Mouse (Mus musculus) NIH3T3 (cell line): ENCODE measurements at regions not wholly inside any gene's neighbourhood (a gene's known extent, or its start where the extent isn't known, plus 50 kb on each side); places are given as distances from the start of the nearest gene placed in this dataset.
A peak's percentile ranks its signal among the peaks of the same experiment; 100 is the strongest.

Source experiments
- DNase-seq: peaks from one replicate; pipeline ENCODE4 v3.0.0-alpha.2; 2012; ENCODE audit warnings: low read depth

DNA sequence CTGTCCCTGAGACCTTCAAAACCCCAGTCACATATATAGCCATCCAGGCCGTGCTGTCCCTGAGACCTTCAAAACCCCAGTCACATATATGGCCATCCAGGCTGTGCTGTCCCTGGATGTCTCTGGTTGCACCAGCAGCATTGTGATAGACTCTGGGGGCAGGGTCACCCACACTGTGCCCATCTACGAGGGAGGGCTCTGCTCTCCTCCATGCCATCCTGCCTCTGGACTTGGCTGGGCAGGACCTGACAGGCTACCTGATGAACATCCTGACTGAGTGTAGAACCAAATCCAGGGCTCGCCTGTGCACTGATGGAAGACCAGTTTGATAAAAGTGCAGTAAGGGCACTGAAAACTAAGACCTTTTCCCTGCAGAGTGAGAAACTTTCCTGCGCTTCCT, 63.1 kb upstream of the S1pr3 start:
- no peak for DNase-seq

DNA sequence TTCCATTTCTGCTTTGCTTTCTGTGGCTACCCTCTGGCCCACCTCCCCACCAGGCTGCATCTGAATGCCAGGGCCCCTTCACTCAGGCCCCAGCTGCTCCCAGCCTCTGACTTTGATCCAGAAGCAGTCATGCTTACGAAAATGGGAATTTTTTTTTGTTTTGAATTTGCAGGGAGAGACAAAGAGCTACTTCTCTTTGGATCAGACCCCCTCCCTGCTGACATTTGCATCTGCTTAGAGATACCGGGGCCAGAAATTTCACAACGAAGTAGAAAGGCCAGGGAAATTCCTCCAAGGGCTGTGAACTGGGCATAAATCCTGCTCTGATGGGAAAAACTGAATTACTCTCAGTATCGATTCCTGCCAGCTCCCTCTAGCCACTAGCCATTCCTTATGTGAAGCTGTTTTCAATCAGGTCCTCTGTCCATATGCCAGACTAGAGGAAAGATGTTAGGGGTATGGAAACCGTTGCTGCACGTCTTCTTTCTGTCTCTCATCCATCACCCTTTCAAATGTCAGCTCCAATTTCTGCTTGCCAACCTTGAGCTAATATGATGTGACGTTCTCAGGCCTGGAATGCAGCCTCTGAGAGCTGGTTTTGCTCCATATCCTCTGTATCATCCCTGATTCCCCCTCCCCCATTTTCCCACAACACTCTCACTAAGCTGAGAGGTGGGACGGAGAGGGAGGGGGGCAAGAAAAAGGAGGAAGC, 62.4 kb upstream of the S1pr3 start:
- peak; percentile 92 for DNase-seq

DNA sequence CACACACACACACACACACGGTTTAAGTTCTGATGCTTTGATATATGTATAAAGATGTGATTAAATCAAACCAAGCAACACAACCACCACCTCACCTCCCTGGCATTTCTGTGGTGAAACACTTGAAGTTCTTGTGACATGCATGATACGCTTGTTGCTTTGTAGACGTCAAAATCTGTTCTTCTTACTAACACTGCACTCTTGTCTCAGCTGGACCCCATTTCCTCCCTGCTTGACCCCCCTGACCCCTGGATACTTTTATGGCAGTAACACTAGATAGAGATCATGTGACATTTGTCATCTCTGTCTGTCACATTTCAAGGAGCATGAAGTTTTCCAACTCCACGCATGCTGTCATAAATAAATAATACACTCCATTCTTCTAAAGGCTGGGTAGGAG, 59.7 kb upstream of the S1pr3 start:
- peak; percentile 49 for DNase-seq

DNA sequence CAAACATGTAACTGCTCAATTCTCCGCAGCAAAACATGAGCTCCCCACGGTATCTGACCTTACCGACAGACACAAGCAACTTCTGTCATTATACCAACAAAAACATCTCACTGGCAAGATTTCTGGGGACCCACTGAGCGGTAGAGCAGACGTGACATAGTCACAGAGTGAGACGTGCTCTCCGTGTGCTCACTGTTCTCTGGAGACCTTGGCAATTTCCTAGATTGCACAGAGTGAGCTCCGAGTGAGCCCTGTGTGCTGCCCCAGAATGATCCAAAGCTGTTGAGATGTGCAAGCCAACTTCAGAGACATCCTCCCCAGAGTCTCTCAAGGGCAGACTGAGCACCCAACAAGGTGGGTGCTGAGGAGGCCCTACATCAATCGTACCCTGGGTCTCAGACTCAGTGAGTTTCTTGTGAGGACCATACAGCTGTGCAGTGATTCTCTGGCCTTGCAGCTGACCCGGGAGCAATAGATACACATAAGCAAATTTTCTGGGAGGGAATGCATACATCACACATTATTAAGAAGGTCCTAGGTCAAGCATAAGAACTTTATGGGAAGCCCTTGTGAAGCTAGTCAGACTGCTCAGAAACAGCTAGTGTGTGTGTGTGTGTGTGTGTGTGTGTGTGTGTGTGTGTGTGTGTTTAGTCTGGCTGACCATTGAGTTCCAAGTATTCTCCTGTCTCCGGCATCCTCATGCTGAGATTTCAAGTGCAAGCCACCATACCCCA, 58.5 kb upstream of the S1pr3 start:
- no peak for DNase-seq

DNA sequence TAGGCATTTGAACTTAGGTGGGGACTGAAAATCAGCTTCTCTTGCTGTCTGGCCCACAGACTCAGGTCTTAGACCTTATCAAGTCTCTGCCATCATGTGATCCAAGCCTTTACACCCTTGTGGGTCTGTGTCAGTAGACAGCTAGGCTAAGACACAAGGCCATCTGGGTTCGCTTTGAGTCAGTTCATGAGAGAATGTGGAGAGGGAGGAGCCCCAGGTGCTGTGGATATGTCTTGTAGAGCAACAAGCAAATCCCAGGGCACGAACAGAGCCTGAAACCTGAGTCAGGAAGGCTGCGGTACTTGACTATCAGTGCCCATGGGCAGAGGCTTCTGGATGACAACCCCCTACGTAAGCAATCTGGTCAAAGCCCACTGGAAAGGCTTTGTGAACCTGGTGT, 55.6 kb upstream of the S1pr3 start:
- DNase-seq, result no peak

DNA sequence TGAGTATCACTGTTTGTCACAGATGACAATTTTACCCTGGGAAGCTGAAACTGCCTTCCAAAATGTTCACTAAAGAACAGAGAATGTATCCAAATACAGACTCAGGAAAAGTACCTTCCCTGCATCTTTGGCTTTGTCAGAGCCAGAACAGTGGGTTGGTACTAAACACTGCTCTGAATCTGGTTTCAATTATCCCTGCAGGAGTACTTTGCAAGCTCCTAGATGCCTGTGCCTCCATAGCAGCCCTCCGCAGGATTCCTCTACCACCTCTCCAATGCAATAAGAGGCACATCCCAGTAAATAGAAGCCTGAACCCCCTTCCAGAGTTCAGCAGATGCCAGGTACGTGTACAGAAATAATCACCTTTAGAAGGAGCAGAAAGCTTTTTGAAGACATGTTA, 52.9 kb upstream of the S1pr3 start:
- DNase-seq, result peak; percentile 47
